Mouse (Mus musculus) liver, adult (tissue): ENCODE results near the gene Bnc2.

Experiments used
- GATA4 ChIP-seq: IDR thresholded peaks from 2 replicates; pipeline ENCODE4 v1.6.1; 2014; ENCODE audit warnings: mild to moderate bottlenecking, low read length; ENCODE audit not compliant: insufficient replicate concordance

Gene Bnc2

DNA sequence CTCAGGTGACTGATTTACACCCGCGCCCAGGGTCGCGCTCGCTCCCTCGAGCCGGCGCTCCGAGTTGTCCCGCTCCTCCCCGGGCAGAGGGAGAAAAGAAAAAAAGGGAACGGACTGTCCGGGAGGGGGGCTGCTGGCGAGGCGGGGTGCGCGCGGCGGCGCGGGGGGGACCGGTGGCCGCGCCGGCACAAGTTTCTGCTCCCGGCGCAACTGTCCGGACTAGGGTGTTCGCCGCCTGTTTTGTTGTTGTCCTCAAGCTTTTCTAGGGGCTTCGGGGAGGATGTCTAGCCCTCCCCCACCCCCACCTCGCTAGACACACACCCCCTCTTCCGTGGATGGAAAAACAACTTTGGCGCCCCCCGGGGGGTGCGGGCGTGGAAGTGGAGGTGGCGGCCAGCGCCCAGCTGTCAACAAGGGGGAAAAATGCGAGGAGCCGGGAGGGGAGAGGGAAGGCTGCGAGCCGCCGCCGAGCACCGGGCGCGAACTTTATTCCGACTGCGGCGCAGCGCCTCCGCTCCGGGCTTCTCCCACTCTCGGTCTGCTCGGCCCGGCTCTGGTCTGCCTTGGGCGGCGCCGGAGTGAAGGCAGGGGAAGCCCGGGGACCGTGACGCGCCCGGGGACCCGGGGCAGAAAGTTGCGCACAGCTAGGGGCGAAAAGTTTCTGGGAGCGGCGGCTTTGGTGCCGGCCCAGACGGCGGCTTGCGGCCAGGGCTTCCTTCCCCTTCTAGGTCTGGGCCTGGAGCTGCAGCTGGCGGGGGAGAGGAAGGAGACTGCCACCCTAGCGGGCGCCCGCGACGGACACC, at the start of gene Bnc2:
Bnc2 (minus strand) TSS at position 105 of the 803 bp plus-strand sequence.
- no peak for TF ChIP-seq GATA4

DNA sequence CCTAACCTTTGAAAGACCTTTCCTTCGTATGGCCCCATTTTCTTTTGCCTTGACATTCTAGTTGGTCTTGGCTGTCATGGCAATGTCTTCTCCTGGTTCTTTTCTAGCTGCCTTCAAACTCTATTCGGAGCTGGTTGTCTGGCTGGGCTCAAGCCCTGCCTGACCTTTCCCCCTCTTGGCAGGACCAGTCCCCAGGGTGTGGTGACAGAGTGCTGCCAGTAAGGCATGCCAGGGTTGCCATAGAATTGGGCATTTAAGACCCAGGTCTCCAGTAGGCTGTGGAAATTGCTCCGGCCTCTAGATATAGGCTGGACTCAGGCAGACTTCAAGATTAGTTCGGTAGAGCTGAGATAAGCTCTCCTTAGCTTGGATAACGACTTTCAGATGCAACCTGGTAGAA, 32.9 kb upstream of the Bnc2 start:
- TF ChIP-seq GATA4: no peak

DNA sequence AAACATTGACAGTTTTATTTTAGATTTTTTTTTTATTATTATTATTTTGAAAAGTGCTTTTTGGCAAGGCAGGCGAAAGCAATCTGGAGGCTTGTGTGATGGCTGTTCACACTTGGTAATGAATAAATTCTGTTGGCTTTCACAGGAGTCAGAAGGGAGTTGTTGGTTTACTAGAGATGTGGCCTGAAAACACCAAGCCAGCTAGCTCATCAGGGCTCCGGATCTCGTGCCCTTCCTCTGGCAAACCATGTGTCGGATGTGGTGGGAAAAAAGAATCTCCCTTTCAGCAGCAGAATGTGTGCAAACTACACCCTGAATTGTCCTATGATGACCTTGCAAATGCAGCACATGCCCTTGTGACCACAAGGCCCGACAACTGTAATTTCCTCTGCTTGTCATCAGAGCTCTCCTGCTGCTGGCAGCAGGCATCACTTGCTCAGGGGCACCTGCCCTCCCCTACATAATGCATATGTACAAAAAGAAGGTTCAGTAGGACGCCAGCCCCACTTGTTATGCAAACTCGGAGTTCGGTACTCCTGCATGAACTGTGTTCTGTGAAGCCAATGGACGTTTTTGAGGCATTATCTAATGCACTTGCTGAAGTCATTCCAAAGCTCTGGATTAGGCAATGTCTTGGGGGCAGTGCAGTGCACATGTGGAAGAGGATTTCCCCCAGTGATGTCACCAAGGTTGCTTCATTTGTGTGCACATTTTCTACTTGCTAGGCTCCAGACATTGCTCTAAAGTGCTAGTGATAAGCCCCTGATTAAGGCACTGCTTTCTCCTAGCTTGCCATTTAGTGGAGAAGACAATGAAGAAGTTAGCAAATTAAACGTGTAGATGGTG, 10.7 kb upstream of the Bnc2 start:
- no peak for TF ChIP-seq GATA4

DNA sequence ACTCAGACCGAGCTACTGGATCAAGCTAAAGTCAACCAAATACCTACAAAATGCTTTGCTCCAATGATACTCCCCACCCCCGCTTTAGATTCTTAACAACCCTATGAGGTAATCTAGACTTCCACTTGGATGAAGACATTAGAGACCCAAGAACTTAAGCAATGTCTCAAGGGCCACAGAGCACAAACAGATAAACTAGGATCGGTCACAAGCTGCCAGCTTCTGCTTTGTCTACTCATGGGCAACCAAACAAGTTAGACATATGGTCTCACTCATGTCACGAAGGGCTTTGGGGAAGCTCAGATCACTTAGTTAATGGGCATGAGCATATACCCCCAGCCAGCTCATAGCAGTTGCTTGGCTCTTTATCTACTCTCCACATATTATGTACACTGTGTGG, 9.9 kb upstream of the Bnc2 start:
- TF ChIP-seq GATA4: no peak

DNA sequence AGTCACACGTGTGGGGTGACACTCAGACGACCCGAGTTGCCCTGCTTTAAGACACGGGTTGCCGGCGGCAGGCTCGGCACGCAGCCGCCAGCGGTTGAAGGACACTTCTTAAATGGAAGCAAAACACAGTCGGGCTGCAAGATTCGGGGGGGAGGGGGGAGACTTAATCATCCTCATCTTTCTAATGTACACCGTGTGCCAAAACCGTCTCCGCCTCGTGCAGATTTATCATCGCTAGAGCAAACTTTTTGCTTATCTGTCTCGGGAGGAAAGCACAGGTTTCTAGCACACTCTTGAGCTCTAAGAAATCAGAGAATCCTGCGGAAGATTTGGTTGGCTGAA, 870 bp upstream of the Bnc2 start:
- TF ChIP-seq GATA4: no peak

DNA sequence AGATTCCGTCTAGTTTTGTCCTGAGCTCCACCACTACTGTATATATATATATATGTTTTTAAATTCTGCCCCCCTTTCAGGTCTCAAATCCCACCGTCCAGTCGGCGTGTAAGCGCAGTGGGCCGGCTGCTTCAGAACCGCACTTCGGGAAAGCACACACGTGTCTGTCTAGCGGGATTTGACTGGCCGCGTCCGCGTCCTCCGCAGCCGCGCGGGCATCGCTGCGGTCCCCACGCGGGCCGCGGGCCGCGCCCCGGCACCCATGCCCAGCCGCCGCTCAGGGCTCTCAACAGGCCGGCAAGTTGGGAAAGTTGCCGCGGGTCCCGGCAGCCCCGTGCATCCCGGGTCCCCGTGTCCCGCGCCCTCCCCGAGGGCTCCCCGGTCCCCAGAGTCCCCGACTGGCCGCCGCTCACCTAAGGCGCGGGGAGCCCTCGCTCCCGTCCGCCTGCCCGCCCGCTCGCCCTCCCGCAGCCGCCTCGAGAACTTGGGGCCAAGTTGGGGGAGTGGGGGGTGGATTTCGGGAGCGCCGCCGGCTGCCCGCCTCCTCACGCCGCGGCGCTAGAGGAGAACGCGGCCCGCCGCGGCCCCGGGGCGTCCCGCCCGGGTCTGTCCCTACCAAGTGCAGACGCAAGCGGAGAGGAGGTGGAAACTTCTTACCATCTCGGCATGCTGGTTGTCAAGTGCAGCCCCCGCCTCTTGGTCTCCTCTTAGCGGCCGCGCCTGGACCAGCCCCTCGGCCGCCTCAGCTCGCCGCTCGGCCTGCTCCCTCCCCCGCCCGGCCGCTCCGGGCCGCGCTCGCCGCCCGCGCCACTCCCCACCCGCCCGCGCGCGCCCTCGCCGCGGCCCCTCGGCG, 531 bp downstream of the Bnc2 start:
- no peak for TF ChIP-seq GATA4

DNA sequence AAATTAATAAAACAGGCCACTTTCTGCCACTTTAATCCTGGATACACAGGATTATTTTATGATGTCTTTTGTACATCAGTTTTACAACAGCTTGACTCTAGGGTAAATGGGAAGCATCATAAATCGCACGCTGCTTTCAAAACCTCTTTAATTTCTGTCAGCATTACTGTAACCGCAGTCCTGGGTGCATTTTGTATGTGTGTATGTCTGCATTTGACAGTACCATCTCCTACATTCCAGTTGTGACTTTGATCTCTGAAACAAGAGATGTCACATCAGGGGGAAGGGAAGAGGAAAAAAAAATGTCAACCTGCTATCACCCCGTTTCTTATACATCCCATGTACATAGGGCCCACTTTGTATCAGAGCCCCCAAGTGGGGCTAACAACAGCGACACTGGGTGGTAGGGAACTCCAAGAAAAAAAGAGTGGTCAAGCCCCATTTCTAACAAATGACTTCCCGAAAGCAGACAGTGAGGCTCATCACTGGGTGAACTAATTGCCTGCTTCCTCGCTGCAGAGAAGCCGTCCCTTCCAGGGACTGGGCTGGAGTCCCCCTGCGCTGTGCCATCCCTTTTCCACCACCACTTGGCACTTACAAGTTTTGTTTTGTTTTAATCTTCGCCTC, 1.3 kb downstream of the Bnc2 start:
- no peak for TF ChIP-seq GATA4

DNA sequence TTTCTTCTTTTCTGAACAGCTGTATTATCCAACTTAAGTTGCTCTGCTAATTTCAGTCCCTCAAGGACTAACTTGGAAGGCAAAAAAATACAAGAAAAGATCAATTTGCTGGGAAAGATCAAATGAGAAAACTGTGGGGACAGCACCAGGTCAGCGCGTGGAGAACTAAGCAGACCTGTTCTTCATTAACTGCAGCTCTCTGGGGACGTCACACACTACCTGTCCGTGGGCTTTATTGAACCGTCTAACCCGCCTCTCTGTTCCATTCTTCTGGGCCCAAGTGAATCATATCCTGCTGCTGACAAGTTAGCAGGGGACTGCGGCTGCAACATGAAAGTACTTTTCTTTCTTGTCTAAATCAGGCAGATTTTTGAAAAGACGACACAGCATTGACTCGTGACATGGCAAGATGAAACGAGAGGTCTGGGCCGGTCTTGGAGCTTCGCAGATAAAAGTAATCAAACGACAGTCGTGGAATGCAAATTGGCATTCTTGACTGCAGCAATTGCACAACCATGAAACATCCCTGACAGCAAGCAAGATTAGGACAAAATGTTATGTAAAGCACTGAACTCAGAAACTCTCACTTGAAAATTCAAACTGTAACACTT, 2.8 kb downstream of the Bnc2 start:
- no peak for TF ChIP-seq GATA4

DNA sequence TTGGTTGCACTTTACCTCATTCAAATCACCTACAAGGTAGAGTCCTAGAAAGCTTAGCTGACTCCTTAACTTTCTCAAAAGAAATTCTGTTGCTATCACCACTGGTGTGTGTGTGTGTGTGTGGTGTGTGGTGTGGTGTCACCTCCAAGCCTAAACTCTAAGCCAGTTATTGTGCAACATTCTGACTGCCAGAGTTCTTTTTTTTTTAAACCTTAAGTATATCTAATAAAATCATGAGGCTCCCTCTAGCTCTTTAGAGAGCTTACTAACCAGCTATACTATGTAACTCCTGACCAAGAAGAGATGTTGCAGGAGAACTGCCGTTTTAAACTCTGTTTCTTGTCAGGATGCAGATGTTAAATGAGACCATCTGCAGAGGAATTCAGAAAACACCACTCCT, 4.1 kb downstream of the Bnc2 start:
- no peak for TF ChIP-seq GATA4

DNA sequence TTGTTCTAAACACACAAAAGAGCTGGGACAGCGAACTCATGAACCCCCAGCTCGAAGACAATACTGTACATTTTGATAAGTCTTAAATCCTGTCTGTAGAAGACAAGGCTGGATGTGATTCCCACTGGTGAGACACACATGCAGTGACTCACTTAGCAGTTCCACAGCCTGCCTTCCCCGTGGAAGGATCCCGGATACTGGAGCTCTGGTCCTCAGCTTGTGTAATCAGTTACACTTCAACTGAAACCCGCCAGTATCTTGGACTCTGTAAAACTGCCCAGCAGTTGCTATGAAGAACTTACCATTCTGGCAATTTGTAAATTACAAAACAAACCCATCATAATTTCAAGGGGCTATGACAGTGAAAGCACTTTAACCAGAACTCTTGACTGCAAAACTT, 5.4 kb downstream of the Bnc2 start:
- TF ChIP-seq GATA4: no peak

DNA sequence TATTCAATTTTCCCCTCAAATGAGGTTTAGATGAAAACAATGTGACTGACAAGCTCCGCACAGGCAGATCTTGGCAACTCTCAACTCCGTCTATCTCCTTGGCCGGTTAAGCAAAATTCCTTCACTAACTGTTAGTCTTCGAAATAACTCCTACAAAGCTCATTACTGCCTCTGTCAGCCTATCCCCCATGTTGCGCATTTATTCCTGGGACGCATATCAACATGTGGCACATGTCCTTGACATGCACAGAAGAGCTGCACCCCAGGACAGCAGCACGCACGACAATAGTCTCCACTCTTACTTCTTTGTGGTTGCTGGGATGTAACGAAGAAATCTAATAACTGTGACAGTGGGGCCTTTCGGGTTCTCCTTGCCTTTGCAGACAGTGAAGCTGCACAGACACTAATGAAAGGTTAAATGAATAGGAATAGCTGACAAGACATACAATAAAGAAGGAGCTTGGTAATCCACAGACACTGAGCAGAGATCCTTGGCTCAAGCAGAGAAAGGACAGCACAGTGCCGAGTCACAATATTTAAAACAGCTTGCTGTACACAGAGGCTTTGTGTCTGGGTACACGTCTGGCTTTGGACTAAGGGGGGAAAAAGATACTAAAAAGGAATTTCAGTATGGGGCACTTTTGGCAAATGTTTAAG, 6.0 kb downstream of the Bnc2 start:
- no peak for TF ChIP-seq GATA4

DNA sequence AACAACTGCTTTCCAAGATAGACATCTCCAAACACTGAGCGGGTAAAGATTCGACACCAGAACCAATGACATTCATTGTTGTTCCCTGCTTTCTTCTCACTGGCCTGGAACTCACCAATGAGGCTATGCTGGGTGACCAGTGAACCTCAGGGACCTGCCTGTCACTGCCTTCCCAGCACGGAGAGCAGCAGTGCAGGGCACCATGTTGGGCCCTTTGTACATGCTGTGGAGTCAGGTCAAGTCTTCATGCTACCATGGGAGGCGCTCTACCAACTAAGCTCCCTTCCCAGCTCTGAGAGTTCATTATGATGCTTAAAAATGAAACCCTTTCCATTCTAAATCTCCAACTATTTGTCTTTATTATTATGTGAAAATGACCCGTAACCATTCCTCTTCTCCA, 6.8 kb downstream of the Bnc2 start:
- TF ChIP-seq GATA4: no peak

DNA sequence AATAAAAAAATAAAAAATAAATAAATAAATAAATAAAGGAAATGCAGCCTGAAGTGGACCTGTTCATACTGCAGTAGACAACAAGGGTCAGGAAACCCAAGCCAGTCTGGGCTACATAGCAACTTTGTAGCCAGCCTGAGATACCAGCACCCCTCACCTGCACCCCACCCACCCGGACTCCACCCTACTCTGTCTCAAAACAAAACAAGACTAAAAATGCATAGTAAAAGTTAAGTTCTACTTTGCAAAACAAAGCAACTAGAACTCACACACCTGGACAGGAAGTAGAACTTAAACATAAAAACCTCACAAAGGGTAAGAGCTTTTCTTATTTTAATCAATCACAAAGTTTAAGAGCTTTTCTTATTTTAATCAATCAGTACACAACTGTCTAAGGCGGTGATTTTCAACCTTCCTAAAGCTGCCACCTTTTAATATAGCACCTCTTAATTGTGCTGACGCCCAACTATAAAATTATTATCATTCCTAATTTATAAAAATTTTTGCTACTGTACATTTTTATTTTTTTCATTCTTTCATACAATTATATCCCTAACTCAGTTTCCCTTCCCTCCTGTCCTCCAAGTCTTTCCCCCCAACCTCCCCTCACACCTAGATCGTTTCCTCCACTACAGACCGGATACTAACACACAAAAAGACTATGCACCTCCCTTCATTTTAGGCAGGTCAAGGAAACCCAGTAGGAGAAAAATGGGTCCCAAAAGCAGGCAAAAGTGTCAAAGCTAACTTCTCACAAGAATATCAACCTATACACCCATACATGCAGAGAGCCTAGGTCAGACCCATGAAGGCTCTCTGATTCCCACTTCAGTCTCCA, 12.6 kb downstream of the Bnc2 start:
- TF ChIP-seq GATA4: no peak
